In the genomic region with DNA sequence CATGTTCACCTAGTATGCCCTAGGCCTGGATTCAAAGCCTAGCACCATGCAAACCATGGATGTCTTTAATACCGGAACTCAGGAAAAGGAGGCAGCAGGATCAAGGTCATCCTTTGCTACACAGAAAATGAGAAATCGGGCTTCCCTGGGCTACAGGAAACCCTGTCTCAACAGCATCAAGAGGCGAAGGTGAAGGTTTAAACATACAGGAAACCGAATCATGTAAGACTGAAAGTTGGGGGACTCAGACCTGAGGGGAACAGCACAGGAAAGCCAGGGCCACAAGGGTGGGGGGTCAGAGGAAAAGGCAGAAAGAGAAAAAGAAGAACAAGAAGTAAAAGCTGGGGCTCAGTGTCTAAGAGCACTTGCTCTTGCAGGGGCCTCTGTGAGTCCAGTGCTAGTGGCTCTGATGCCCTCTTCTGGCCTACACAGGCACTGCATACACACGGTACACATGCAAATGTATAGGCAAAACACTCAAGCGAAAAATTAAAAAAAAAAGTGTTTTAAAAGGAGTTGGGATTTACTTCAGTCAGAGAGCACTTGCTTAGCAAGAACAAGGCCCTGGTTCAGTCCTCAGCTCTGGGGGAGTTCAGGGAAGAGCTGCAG, we compare ENCODE assay signal across 7 mouse cellular contexts.
DNase-seq lines count a peak whose midpoint lies in the region; ATAC-seq and TF ChIP-seq lines count a peak whose summit lies in the region.
"Not testable (repeated sequence)": the region's sequence is repeated elsewhere in the genome, so short reads cannot be mapped to it uniquely, and the experiment has no call there.

No protein-coding gene starts in this region.

- H3K9me3 ChIP-seq in MEL (replicated peaks; ENCODE audit: insufficient read depth, low read length); liver, embryonic 14.5 days (ENCODE audit: control insufficient read depth, low read length): not testable (repeated sequence)

- not testable (repeated sequence) for TF ChIP-seq POLR2A in MEL (IDR thresholded peaks at IDR 0.05; ENCODE audit: control insufficient read depth in 1 of 2, insufficient read depth in 1 of 2, low read depth in 1 of 2, low read length in 2 of 2, poor library complexity in 1 of 2); thymus, adult 2 months (IDR thresholded peaks at IDR 0.05; ENCODE audit: control insufficient read depth, extremely low read depth, insufficient read depth, low read length, poor library complexity)

- H3K36me3 ChIP-seq in MEL (ENCODE audit: control insufficient read depth in 1 of 2, insufficient read depth in 2 of 2, low read length in 2 of 2); liver, embryonic 14.5 days (replicated peaks; ENCODE audit: control insufficient read depth, insufficient read depth, low read depth); thymus, adult 2 months (ENCODE audit: control insufficient read depth, insufficient read depth, low read length): not testable (repeated sequence)

- DNase-seq in MEL (ENCODE audit: low read depth, low spot score): peak; percentile 4
- peak; percentile 6 to 17 for DNase-seq in cerebellum, postnatal 14 days
- DNase-seq in kidney, adult 9 months: peak; percentile 19
- DNase-seq in layer of hippocampus, adult 2 months (ENCODE audit: low spot score in 2 of 2); liver, embryonic 14.5 days (ENCODE audit: low read depth in 3 of 3, low spot score in 3 of 3): not testable (repeated sequence)
- DNase-seq in ovary, postnatal 36 days (ENCODE audit: low spot score): peak; percentile 5
- DNase-seq in thymus, adult 2 months: peak; percentile 8

- H3K4me2 ChIP-seq in liver, embryonic 14.5 days (ENCODE audit: low read depth): not testable (repeated sequence)

- 74% methylated on average over 6 of the region's 6 CpGs for WGBS in liver, embryonic 14.5 days (ENCODE audit: insufficient replicate concordance)
- WGBS in thymus, adult 2 months: 95% methylated on average over 6 of the region's 6 CpGs

- H3K4me3 ChIP-seq in MEL (ENCODE audit: control insufficient read depth in 1 of 2, insufficient read depth in 1 of 2, low read depth in 2 of 2, low read length in 2 of 2); layer of hippocampus, adult 2 months; liver, embryonic 14.5 days (ENCODE audit: insufficient read depth in 1 of 2, low read depth in 2 of 2, low read length in 2 of 2); thymus, adult 2 months (ENCODE audit: control insufficient read depth, insufficient read depth, low read length): not testable (repeated sequence)

- H3K79me2 ChIP-seq in MEL (ENCODE audit: control insufficient read depth, insufficient read depth, low read length, poor library complexity): not testable (repeated sequence)

- not testable (repeated sequence) for H3K4me1 ChIP-seq in MEL (ENCODE audit: control insufficient read depth in 1 of 2, insufficient read depth in 2 of 2, low read length in 2 of 2); liver, embryonic 14.5 days (replicated peaks; ENCODE audit: control insufficient read depth in 2 of 2, insufficient read depth in 2 of 2, low read length in 1 of 2); thymus, adult 2 months (replicated peaks; ENCODE audit: control insufficient read depth, insufficient read depth, low read length)

- H3K9ac ChIP-seq in MEL (ENCODE audit: control insufficient read depth, low read depth, low read length, poor library complexity, severe bottlenecking); liver, embryonic 14.5 days (replicated peaks): not testable (repeated sequence)

- not testable (repeated sequence) for H3K27me3 ChIP-seq in MEL (ENCODE audit: control insufficient read depth in 1 of 2, insufficient read depth in 2 of 2, low read length in 2 of 2); liver, embryonic 14.5 days (ENCODE audit: control insufficient read depth, insufficient read depth, low read length); thymus, adult 2 months (ENCODE audit: control insufficient read depth, insufficient read depth, low read length)

- TF ChIP-seq RAD21 in MEL (IDR thresholded peaks at IDR 0.05; ENCODE audit: low read depth, low read length): not testable (repeated sequence)

- TF ChIP-seq CTCF in MEL (IDR thresholded peaks at IDR 0.05 in 2 of 3, conservative IDR thresholded peaks at IDR 0.05 in 1 of 3; ENCODE audit: control insufficient read depth in 1 of 3, insufficient read depth in 1 of 3, low read depth in 2 of 3, low read length in 3 of 3, poor library complexity in 1 of 3, severe bottlenecking in 1 of 3): peak in 1 of 3 experiments; percentile 5; a peak in 1 of 6 replicates
- peak; percentile 38 for TF ChIP-seq CTCF in layer of hippocampus, adult 2 months (conservative IDR thresholded peaks at IDR 0.05)
- TF ChIP-seq CTCF in liver, embryonic 14.5 days (IDR thresholded peaks at IDR 0.05; ENCODE audit: low read depth): peak; percentile 35; the same call in 1 of the 2 replicates
- TF ChIP-seq CTCF in thymus, adult 2 months (IDR thresholded peaks at IDR 0.05; ENCODE audit: borderline replicate concordance, control insufficient read depth, extremely low read depth, insufficient read depth, low read length, poor library complexity): not testable (repeated sequence)

- not testable (repeated sequence) for H3K27ac ChIP-seq in MEL (ENCODE audit: control insufficient read depth, low read depth, low read length); layer of hippocampus, adult 2 months; liver, embryonic 14.5 days; thymus, adult 2 months (ENCODE audit: control insufficient read depth, insufficient read depth, low read length)

- TF ChIP-seq EP300 in MEL (IDR thresholded peaks at IDR 0.05; ENCODE audit: low read depth in 1 of 2, low read length in 2 of 2); liver, embryonic 14.5 days (IDR thresholded peaks at IDR 0.05; ENCODE audit: low read depth): not testable (repeated sequence)

- ATAC-seq in liver, embryonic 14.5 days (ENCODE audit: insufficient read depth): not testable (repeated sequence)
